Mouse (Mus musculus) urinary bladder, postnatal 14 days (tissue): ENCODE results near the gene Mpped1.

Experiments used
- DNase-seq: peaks from one replicate; pipeline ENCODE4 v3.0.0; 2021; ENCODE audit warnings: low spot score

The Mpped1 gene

GRCm38 (mm10) chr15:83779387-83779786 is at the start of gene Mpped1:
Gene Mpped1, plus strand, starts transcription at chr15:83779467.
- DNase-seq: no peak

GRCm38 (mm10) chr15:83740676-83741422 is 38.4 kb upstream of the Mpped1 start:
- DNase-seq: no peak

GRCm38 (mm10) chr15:83742018-83742417 is 37.2 kb upstream of the Mpped1 start:
- no peak for DNase-seq

GRCm38 (mm10) chr15:83746311-83746710 is 33.0 kb upstream of the Mpped1 start:
- DNase-seq: no peak

GRCm38 (mm10) chr15:83748986-83749385 is 30.3 kb upstream of the Mpped1 start:
- no peak for DNase-seq

GRCm38 (mm10) chr15:83749436-83749835 is 29.8 kb upstream of the Mpped1 start:
- DNase-seq: no peak

GRCm38 (mm10) chr15:83756742-83757141 is 22.5 kb upstream of the Mpped1 start:
- peak; percentile 20 for DNase-seq

- no peak for DNase-seq
These were observed 20.3 kb upstream of the Mpped1 start for GRCm38 (mm10) chr15:83758958-83759357.

- peak; percentile 17 for DNase-seq
These were observed 18.6 kb upstream of the Mpped1 start for GRCm38 (mm10) chr15:83760683-83761082.

- DNase-seq: no peak
These were observed 17.8 kb upstream of the Mpped1 start for GRCm38 (mm10) chr15:83761512-83761911.

- DNase-seq: no peak
These were observed 13.8 kb upstream of the Mpped1 start for GRCm38 (mm10) chr15:83765388-83766029.

GRCm38 (mm10) chr15:83771346-83772053 is 7.8 kb upstream of the Mpped1 start:
- DNase-seq: no peak

- DNase-seq: no peak
These were observed 6.8 kb upstream of the Mpped1 start for GRCm38 (mm10) chr15:83772460-83772859.

GRCm38 (mm10) chr15:83772953-83773352 is 6.3 kb upstream of the Mpped1 start:
- DNase-seq: no peak

- DNase-seq: no peak
These were observed 4.3 kb upstream of the Mpped1 start for GRCm38 (mm10) chr15:83774922-83775321.

GRCm38 (mm10) chr15:83776265-83777000 is 2.8 kb upstream of the Mpped1 start:
- DNase-seq: no peak

GRCm38 (mm10) chr15:83777476-83777875 is 1.8 kb upstream of the Mpped1 start:
- DNase-seq: no peak

- DNase-seq: no peak
These were observed 831 bp downstream of the Mpped1 start for GRCm38 (mm10) chr15:83779855-83780740.

- DNase-seq: no peak
These were observed 2.0 kb downstream of the Mpped1 start for GRCm38 (mm10) chr15:83781304-83781703.

GRCm38 (mm10) chr15:83782284-83782683 is 3.0 kb downstream of the Mpped1 start:
- DNase-seq: no peak

- no peak for DNase-seq
These were observed 5.5 kb downstream of the Mpped1 start for GRCm38 (mm10) chr15:83784772-83785171.
